Mouse (Mus musculus): ENCODE results near the gene Naa50. TPM values are rescaled to one million over a fixed set of nuclear protein-coding genes. Genes with fewer than 3 reads are reported as not detected.

Naa50 gene
- polyA plus RNA-seq, 1 experiment from 2014 or later = 98.7 TPM

DNA sequence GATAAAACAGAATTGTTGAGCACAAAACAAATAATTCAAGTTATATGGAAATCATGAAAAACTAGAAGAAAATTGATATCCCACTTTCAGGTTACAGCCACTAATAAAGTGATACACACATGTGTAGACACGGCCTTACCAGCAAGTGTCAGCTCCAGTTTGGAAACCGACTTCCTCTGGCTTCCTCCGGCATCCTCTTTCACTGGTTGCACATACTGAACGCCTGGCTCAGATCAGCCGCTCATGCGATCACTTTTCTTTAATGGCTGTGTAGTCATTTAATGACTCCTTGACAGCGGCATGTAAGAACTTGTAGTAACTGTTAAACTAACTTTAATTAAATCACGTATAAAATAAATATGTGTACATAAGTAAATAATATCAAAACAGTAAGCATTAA, 66.3 kb downstream of the Naa50 start:
- Histone ChIP-seq H3K4me2 (no peak overlapping the region), H3K27me3 (replicated peaks) (no peaks in the 10 kb centered on the region), H3K4me3 (no peak overlapping the region), H3K9me3 (replicated peaks) (peaks cover 5% of the 10 kb centered on the region), H3K9ac (no peak overlapping the region), H3K36me3 (peaks cover 71% of the 10 kb centered on the region), H3K4me1 (replicated peaks) (no peaks in the 10 kb centered on the region), H3K27ac (ENCODE audit: poor library complexity, severe bottlenecking) (no peak overlapping the region)
- no peak for ATAC-seq (ENCODE audit: insufficient number of reproducible peaks, low FRiP score)
- 92% methylated on average over 8 of the region's 8 CpGs for WGBS

DNA sequence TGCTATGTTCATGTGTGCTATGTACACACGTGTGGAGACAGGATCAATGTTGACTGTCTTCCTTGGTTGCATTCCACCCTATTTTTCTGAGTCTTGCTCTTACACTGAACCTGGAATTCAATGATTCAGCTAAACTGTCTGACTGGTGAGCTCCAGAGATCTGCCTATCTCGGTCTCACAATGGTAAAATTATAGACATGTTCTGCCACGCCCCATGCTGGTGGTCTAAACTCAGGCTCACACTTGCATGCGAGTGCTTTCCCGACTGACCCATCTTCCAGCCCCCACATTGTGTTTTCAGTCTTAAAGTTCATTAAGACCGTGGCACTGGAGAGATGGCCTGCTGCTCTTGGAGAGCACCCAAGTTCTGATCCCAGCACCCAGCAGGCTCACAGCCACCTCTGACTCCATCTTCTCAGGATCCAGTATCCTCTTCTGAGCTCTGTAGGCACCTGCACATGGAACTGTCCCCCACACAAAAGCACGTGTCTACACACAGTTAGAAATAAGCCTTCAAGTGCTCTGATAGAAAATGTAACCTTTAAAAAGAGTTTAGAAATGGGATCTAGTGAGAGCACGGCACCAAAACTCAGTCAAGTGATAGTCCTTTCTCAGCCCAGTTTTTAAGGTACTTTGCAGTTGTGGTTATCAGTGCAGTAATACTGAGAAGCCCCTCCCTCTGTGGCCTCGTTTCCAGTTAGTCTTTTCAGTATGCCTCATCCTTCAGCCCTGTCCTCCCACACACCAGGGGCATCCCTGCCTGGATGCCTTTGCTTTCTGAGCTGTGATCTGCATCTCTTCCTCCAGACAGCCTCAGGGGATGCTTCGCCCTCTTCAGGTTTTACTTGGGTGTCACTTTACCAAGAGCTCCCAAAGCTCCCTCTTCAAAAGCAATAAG, 70.8 kb downstream of the Naa50 start:
- Histone ChIP-seq H3K9ac (no peak overlapping the region), H3K27me3 (replicated peaks) (no peaks in the 10 kb centered on the region), H3K9me3 (replicated peaks) (no peaks in the 10 kb centered on the region), H3K4me2 (no peak overlapping the region), H3K4me1 (replicated peaks) (no peaks in the 10 kb centered on the region), H3K27ac (ENCODE audit: poor library complexity, severe bottlenecking) (no peak overlapping the region), H3K36me3 (peaks cover 74% of the 10 kb centered on the region), H3K4me3 (no peak overlapping the region)
- no peak for ATAC-seq (ENCODE audit: insufficient number of reproducible peaks, low FRiP score)
- WGBS = 74% methylated on average over 10 of the region's 10 CpGs

DNA sequence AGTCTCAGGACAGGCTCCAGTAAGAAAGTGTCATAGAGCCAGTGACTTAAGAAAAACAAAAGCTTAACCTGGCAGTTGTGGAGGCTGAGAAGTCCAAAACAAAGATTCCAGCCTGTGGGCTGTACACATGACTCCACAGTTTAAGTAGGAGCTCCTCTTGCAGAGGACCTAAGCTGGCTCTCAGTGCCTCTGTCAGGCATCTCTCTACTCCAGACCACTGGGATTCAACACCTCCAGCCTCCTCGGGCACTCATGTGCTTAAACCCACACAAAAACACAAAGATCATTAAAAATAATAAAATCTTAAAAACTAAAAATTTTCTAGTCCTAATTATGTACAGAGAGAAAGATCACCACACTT, 71.4 kb downstream of the Naa50 start:
- Histone ChIP-seq H3K27me3 (replicated peaks) (no peaks in the 10 kb centered on the region), H3K27ac (ENCODE audit: poor library complexity, severe bottlenecking) (no peak overlapping the region), H3K9ac (no peak overlapping the region), H3K4me3 (no peak overlapping the region), H3K4me2 (no peak overlapping the region), H3K36me3 (peaks cover 75% of the 10 kb centered on the region), H3K9me3 (replicated peaks) (no peaks in the 10 kb centered on the region), H3K4me1 (replicated peaks) (no peaks in the 10 kb centered on the region)
- 79% methylated on average over 1 of the region's 1 CpGs for WGBS
- ATAC-seq (ENCODE audit: insufficient number of reproducible peaks, low FRiP score) = no peak

DNA sequence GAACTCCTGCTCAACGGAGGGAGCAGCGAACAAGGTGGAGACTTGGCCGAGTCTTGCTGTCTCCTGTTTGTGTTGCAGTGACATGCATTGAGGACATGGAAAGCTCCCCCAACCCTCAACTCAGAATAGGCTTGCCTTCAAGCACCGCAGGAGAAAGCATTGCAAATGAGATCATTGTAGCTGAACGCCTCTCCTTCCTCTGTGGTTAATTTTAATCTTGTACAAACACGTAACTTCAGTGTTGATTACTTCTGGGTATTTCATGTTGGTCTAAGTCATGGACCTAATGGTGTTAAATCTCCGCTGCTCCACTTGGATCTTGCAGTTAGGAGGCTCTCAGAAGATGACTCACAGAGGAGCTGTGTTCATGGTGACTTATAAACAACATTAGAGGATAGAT, 73.1 kb downstream of the Naa50 start:
- no peak overlapping the region for H3K4me3 ChIP-seq
- 90% methylated on average over 7 of the region's 7 CpGs for WGBS
- no peak overlapping the region for H3K27ac ChIP-seq (ENCODE audit: poor library complexity, severe bottlenecking)
- no peak overlapping the region for H3K9ac ChIP-seq
- H3K4me2 ChIP-seq = no peak overlapping the region
- H3K9me3 ChIP-seq (replicated peaks) = no peaks in the 10 kb centered on the region
- peaks cover 78% of the 10 kb centered on the region for H3K36me3 ChIP-seq
- no peaks in the 10 kb centered on the region; the same call in 1 of the 2 replicates for H3K4me1 ChIP-seq (replicated peaks)
- ATAC-seq (ENCODE audit: insufficient number of reproducible peaks, low FRiP score) = no peak
- no peaks in the 10 kb centered on the region for H3K27me3 ChIP-seq (replicated peaks)

Other genes starting within 250 kb of the Naa50 start
- gene Qtrt2, start 213.0 kb upstream of the Naa50 start, polyA plus RNA-seq (2016; fragmentation: Nextera tagmentation; extraction: Ambion mirVana) = 16.6 and 17.9 TPM in 2 replicates
- 1.8 and 2.2 TPM in 2 replicates for gene Zdhhc23, start 160.0 kb upstream of the Naa50 start, polyA plus RNA-seq (2016; fragmentation: Nextera tagmentation; extraction: Ambion mirVana)
- gene Gramd1c, start 76.5 kb upstream of the Naa50 start, polyA plus RNA-seq (2016; fragmentation: Nextera tagmentation; extraction: Ambion mirVana) = 7.6 and 9.3 TPM in 2 replicates
- gene Atp6v1a, start 125 bp upstream of the Naa50 start, polyA plus RNA-seq (2016; fragmentation: Nextera tagmentation; extraction: Ambion mirVana) = 38.3 and 38.6 TPM in 2 replicates
- gene Usf3, start 33.4 kb downstream of the Naa50 start, polyA plus RNA-seq (2016; fragmentation: Nextera tagmentation; extraction: Ambion mirVana) = 2.4 and 3.2 TPM in 2 replicates
- gene Sidt1, start 193.4 kb downstream of the Naa50 start, polyA plus RNA-seq (2016; fragmentation: Nextera tagmentation; extraction: Ambion mirVana) = not detected in 2 replicates
- 22.1 and 23.9 TPM in 2 replicates for gene Spice1, start 207.3 kb downstream of the Naa50 start, polyA plus RNA-seq (2016; fragmentation: Nextera tagmentation; extraction: Ambion mirVana)